Mouse (Mus musculus) regulatory T cell (primary cell): ENCODE measurements around the gene C1ra.
"Not testable (repeated sequence)": the region's sequence is repeated elsewhere in the genome, so short reads cannot be mapped to it uniquely, and the experiment has no call there.

ENCODE experiments used
- in situ Hi-C: fragments of 300-600 bp; cut with MboI, MseI; formaldehyde crosslinking; loops from one replicate; pipeline ENCODE4 v1.15.1; 2025; ENCODE audit warnings: high pct_unique_total_duplicates

Gene C1ra

GRCm38 (mm10) chr6:124544466-124544865 lies 32.3 kb downstream of the C1ra start:
- in situ Hi-C loops: no loop called here

DNA sequence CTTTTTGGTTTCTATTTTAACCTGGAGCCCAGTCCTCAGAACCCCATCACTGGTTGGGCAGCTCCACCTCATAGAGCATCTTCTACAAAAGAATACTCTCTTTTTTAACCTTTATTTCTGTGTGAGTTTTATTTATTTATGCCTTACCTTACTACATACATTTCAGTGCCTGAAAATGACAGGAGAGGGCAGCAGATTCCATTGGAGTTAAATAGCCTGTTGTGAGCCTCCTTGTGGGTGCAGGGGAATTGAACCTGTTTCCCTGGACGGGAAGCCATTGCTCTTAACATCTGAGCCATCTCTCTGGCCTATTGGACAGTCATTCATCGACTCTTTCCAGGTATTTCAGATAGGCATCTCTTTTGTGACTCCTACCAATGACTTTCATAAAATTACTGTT lies 33.2 kb downstream of the C1ra start:
- in situ Hi-C loops: no loop called here

- in situ Hi-C loops: not testable (repeated sequence)
These were observed 35.8 kb downstream of the C1ra start for GRCm38 (mm10) chr6:124547979-124548378.

- in situ Hi-C loops: no loop called here
These were observed 36.9 kb downstream of the C1ra start for GRCm38 (mm10) chr6:124549023-124549550.

DNA sequence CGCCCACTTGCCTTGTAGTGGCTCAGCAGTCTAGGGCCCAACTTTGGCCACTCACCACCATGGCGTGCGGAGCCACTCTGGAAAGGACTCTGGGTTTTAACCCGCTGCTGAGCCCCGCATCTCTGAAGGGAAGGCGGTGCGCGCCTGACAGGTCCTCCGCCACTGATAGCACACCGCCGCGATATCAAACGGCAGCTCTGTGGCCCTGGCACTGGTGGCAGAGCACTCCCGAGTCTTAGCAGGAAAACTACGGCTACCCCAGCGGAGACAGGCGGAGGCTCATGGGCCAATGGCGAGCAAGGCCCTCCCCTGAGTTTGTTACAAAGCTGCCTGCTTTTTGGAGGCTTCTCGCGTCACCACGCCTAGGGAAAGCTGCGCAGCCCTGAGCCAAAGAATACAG lies 40.6 kb downstream of the C1ra start:
- in situ Hi-C loops: no loop called here

GRCm38 (mm10) chr6:124555956-124556355 lies 43.8 kb downstream of the C1ra start:
- in situ Hi-C loops: loop anchor here (5.0 kb wide), 1 partner anchor 71 kb away; no protein-coding TSS in a partner anchor

DNA sequence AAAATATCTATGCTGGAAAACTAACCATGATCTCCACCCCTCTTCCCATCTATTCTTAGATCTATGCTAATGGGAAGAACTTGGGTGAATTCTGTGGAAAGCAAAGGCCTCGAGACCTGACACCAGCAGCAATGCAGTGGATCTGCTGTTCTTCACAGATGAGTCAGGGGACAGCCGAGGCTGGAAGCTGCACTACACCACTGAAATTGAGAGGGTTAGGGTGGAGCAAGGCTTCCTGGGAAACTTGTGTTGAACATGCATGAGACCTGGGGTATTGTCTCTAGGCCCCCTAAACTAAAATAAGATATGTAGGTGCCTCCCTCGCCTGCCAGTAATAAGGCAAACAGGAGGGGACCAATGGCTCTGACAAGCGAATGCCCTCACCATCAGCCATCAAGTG lies 49.0 kb downstream of the C1ra start:
- in situ Hi-C loops: not testable (repeated sequence)

GRCm38 (mm10) chr6:124561611-124562010 lies 49.4 kb downstream of the C1ra start:
- in situ Hi-C loops: not testable (repeated sequence)

DNA sequence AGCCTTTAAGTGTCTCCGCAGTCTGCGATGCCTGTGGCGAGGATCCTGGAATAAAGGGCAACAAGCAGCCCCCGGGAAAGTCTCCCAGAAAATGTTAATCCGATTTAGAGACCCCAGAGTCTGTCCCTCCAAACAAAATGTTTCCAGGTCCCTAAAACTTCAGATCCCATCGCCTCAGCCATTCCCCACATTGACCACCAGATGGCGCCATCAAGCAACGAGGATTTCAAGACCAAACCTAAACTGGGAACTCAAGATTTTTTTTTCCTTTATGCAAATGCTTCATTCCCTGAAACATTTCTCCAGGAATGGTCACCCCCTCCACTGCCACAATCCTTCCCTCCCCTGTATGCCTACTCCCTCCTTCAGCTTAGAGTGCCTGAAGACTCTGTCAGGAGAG lies 57.8 kb downstream of the C1ra start, which contains the start of gene C1rb:
Gene C1rb (plus strand): TSS at position 269 of the 400 bp plus-strand sequence.
- in situ Hi-C loops: loop anchor here (5.0 to 10.0 kb wide), 2 partner anchors 53 to 195 kb away; partner anchors contain the start of gene Eno2
